Mouse (Mus musculus) stomach, embryonic 14.5 days (tissue): ENCODE measurements around the gene Apbb1ip. TPM values are rescaled to one million over a fixed set of nuclear protein-coding genes. Genes with fewer than 3 reads are reported as not detected.

Source experiments
- ATAC-seq: fragments of 200-750 bp; cut with Nextera tagmentation; 2 replicates; pipeline ENCODE4 v1.8.0; 2017; ENCODE audit warnings: low read depth, moderate TSS enrichment; ENCODE audit not compliant: insufficient number of reproducible peaks, insufficient read depth, low FRiP score
- H3K27ac ChIP-seq: fragments of 300-500 bp; sonication (generic); 2 replicates; pipeline ENCODE4 v1.5.1; 2014; ENCODE audit warnings: mild to moderate bottlenecking, low read length, moderate library complexity, mixed read lengths
- H3K27me3 ChIP-seq: fragments of 300-500 bp; sonication (generic); 2 replicates; pipeline ENCODE4 v1.6.1; 2014; ENCODE audit warnings: low read length, control low read depth, mixed read lengths; ENCODE audit not compliant: control insufficient read depth, insufficient read depth
- H3K36me3 ChIP-seq: fragments of 300-500 bp; sonication (generic); 2 replicates; pipeline ENCODE4 v1.6.1; 2014; ENCODE audit warnings: mild to moderate bottlenecking, control low read depth, low read length, moderate library complexity, mixed read lengths; ENCODE audit not compliant: control insufficient read depth, insufficient read depth
- H3K4me1 ChIP-seq: fragments of 300-500 bp; sonication (generic); 2 replicates; pipeline ENCODE4 v1.6.1; 2014; ENCODE audit warnings: low read length, control low read depth, mixed read lengths; ENCODE audit not compliant: control insufficient read depth, insufficient read depth
- H3K4me2 ChIP-seq: fragments of 300-500 bp; sonication (generic); replicated peaks from 2 replicates; pipeline ENCODE4 v1.6.1; 2014; ENCODE audit warnings: low read depth, low read length, control low read depth
- H3K4me3 ChIP-seq: fragments of 300-500 bp; sonication (generic); 2 replicates; pipeline ENCODE4 v1.5.1; 2014; ENCODE audit warnings: low read depth, low read length, control low read depth
- H3K9ac ChIP-seq: fragments of 300-500 bp; sonication (generic); replicated peaks from 2 replicates; pipeline ENCODE4 v1.6.1; 2014; ENCODE audit warnings: low read depth, mild to moderate bottlenecking, control low read depth, low read length, moderate library complexity, mixed read lengths
- H3K9me3 ChIP-seq: fragments of 300-500 bp; sonication (generic); 2 replicates; pipeline ENCODE4 v1.6.1; 2016; ENCODE audit warnings: low read depth, low read length, control low read depth; ENCODE audit not compliant: control insufficient read depth
- WGBS: fragments of 180-500 bp; shearing (Covaris S2); extraction: QIAGEN DNeasy Blood & Tissue Kit; methylation state at CpG from one replicate; pipeline ENCODE4 v1.1.7; 2014; 5-methylcytosine and 5-hydroxymethylcytosine counted together
- polyA plus RNA-seq: library from polyadenylated mRNA; unstranded; fragments of >200 nt; fragmentation: Nextera tagmentation; extraction: Ambion mirVana; gene quantifications from 2 replicates; pipeline ENCODE4 v1.2.1, GENCODE M21; 2014

Gene Apbb1ip
- polyA plus RNA-seq, 1 experiment from 2014 or later: 2.3 TPM

- Histone ChIP-seq H3K27me3 (no peaks in the 10 kb centered on the region), H3K27ac (peak within 1 kb of the TSS; percentile 64; the same call in 1 of the 2 replicates), H3K4me1 (no peaks in the 10 kb centered on the region), H3K36me3 (no peaks in the 10 kb centered on the region), H3K9me3 (no peaks in the 10 kb centered on the region), H3K9ac (peak within 1 kb of the TSS; percentile 52), H3K4me2 (peak within 1 kb of the TSS; percentile 68), H3K4me3 (peak within 1 kb of the TSS; percentile 92)
- peak; percentile 98 for ATAC-seq
- under 1% methylated on average over 81 of the region's 81 CpGs for WGBS
Measured at GRCm38 (mm10) chr2:22895282-22896273, 121.7 kb downstream of the Apbb1ip start, which contains the start of gene Pdss1. Pdss1 (plus strand) TSS chr2:22895522.

GRCm38 (mm10) chr2:22903947-22904346, 130.1 kb downstream of the Apbb1ip start:
- ATAC-seq: no peak
- WGBS: 95% methylated on average over 3 of the region's 3 CpGs
- H3K27ac ChIP-seq: no peak overlapping the region
- H3K4me1 ChIP-seq: no peaks in the 10 kb centered on the region
- H3K9me3 ChIP-seq: no peaks in the 10 kb centered on the region
- no peak overlapping the region for H3K9ac ChIP-seq
- H3K4me3 ChIP-seq: no peak overlapping the region
- H3K27me3 ChIP-seq: no peaks in the 10 kb centered on the region
- no peak overlapping the region for H3K4me2 ChIP-seq
- peaks cover 17% of the 10 kb centered on the region for H3K36me3 ChIP-seq

GRCm38 (mm10) chr2:22914421-22914820, 140.5 kb downstream of the Apbb1ip start:
- H3K4me1 ChIP-seq: no peaks in the 10 kb centered on the region
- no peaks in the 10 kb centered on the region for H3K9me3 ChIP-seq
- H3K36me3 ChIP-seq: peaks cover 8% of the 10 kb centered on the region; the same call in 1 of the 2 replicates
- no peak for ATAC-seq
- no peak overlapping the region for H3K27ac ChIP-seq
- H3K9ac ChIP-seq: no peak overlapping the region
- no peaks in the 10 kb centered on the region for H3K27me3 ChIP-seq
- H3K4me3 ChIP-seq: no peak overlapping the region
- H3K4me2 ChIP-seq: no peak overlapping the region
- 90% methylated on average over 3 of the region's 3 CpGs for WGBS

GRCm38 (mm10) chr2:22918651-22919050, 144.8 kb downstream of the Apbb1ip start:
- H3K9me3 ChIP-seq: no peaks in the 10 kb centered on the region
- no peaks in the 10 kb centered on the region for H3K27me3 ChIP-seq
- H3K4me1 ChIP-seq: no peaks in the 10 kb centered on the region
- no peak overlapping the region for H3K4me2 ChIP-seq
- no peak overlapping the region for H3K27ac ChIP-seq
- H3K36me3 ChIP-seq: peaks cover 8% of the 10 kb centered on the region; the same call in 1 of the 2 replicates
- 86% methylated on average over 2 of the region's 2 CpGs for WGBS
- no peak overlapping the region for H3K4me3 ChIP-seq
- H3K9ac ChIP-seq: no peak overlapping the region
- ATAC-seq: no peak

Other genes starting within 250 kb of the Apbb1ip start
- gene Gad2, start 151.9 kb upstream of the Apbb1ip start, polyA plus RNA-seq: 0.41 TPM in 1 of 2 replicates, not detected in the other
- 17.2 and 19.2 TPM in 2 replicates for gene Pdss1, start 121.4 kb downstream of the Apbb1ip start, polyA plus RNA-seq